Mouse (Mus musculus) CH12F3 (cell line): ENCODE results near the gene Slc25a42.

ENCODE experiments used
- in situ Hi-C: fragments of 300-500 bp; cut with MboI; formaldehyde crosslinking; loops from 2 replicates; pipeline ENCODE4 v1.14.3; 2020; ENCODE audit warnings: low sequenced_read_pairs

The Slc25a42 gene

DNA sequence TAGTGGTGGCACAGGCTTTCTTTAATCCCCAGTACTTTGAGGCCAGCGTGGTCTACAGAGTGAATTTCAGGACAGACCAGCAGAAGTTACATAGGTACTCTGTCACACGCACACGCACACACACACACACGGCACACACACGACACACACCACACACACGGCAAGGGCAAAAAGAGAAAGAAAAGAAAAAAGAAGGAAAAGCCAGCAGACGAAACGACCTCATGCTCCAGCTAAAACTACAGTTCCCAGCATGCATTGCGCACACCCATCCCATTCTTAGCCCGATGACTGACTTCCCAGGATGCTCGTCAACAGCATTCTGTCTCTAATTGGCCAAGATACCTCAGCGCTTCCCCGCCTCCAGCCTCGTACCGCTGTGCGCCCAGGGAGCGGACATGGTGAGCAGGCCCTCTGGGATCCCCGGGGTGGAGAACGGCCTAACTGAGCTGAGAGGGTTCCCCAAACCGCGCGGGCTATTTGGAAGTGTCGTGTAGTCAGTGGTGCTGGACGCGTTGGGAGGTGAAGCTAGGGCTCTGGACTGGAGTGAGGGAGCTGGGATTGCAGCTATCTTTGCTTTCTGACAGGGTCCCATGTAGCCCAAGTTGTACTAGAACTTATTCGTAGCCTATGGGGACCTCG is 39.9 kb downstream of the Slc25a42 start, which contains the start of gene Tmem161a:
Tmem161a (plus strand) TSS at position 314 of the 639 bp plus-strand sequence.
- in situ Hi-C loops, result no loop called here

DNA sequence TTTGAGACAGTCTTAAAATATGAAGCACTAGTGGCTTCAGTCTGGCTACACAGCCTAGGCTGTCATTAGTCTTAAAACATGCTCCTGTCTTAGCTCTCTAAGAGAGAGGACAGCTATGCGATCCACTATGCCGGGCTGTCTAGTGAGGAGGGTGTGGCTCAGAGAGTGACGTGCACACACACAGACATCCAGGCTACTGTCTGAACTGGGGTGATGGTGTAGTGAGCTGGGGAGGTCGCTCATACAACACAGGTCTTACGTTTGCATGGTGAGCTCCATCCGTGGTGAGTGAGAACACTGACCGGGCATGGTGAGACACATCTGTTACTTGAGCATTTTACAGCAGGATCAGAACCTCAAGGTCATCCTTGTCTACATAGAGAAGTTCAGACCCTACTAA is 40.9 kb downstream of the Slc25a42 start:
- in situ Hi-C loops, result no loop called here

DNA sequence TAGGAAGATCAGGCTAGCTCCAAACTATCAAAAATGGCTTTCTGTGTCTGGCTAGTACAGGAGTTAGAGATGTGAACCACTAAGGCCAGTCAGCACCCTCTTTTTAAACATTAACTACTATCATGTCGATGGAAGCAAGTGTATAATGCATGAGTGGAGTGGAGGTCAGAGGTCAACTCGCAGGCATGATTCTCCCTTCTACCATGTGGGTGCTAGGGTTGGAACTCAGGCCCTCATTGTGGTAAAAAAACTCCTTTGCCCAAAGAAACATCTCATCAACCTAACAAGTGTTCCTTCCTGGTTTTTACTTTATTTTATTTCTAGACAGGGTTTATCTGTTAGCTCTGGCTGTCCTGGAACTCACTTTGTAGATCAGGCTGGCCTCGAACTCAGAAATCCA is 41.4 kb downstream of the Slc25a42 start:
- in situ Hi-C loops, result no loop called here

DNA sequence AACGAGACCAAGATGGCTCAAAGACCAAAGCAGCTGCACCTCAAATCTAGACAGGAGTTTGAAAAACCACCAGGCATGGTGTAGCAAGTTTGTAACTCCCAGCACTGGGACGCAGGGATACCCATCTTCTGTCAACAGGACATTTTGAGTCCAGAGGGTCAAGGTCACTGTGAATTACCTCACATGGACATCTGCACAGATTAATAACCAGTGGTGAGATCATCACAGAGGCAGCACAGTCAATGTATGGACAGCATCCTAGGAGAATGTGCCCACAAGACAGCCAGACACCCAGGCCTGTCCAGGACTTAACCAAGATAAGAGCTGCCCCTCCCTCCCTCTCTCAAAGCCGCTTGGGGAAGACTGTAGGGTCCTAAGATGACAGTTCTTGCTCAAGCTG is 42.0 kb downstream of the Slc25a42 start:
- in situ Hi-C loops, result no loop called here

DNA sequence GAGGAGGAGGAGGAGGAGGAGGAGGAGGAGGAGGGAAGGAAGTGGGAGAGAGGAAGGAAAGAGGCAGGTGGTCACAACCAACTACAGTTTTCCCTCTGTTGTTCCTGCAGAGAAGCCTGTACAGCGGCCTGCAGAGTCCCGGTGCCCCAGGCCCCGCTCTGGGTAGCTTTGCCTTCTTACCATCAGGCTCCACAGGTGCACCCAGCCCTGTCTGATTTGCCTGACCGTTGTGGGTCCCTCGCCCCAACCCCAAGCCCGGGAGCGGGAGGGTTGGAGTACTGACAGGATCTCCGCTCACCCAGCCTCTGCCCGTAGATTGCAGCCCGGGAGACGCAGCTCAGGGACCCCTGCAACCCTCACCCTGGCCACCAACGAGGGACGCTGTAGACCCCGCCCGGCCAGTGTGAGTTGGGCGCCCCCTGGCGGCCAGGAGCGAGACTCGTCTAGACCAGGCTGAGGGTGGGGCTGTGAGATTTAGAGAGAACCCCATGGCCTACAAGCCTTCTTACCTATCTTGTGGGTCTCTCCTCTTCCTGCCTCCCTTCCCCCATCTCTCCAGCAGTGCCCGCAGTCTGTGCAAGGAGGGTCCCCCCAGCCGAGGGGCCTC is 45.5 kb downstream of the Slc25a42 start:
- in situ Hi-C loops, result no loop called here

DNA sequence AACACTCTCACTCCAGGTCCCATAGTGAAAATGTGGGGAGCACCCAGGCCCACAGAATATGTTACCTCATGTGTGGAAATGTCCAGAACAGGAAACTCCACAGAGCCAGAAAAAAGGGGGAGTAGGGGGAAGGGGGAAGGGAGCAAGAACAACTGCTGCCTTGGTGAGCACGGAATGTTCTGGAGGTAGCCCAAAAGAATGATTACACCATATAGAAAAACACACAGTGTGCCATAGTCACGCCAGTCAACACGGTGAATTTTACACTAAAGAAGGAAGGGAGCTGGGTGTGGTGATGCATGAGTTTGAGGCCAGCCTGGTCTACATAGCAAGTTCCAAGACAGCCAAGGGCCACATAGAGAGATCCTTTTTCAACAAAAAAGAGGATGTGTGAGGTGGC is 48.8 kb downstream of the Slc25a42 start:
- in situ Hi-C loops, result no loop called here

DNA sequence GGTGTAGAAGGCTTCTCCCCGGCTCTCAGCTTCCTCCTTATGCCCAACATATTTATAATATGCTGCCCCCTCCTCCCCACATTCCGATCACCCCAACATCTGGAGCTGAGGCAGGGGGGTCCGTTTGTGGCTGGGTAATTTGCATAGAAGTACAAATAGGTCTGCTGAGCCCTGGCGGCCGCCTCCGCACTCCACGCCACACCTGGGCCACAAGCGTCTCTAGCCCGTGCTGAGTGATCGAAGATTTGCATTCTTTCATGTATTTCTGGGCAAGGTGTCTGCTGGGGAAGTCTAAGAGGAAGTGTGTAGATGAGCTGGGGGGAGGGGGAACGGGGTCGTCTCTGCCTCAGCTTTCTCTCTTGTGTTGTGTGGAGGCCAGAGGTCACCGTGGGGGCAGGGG is 52.1 kb downstream of the Slc25a42 start:
- in situ Hi-C loops, result no loop called here

DNA sequence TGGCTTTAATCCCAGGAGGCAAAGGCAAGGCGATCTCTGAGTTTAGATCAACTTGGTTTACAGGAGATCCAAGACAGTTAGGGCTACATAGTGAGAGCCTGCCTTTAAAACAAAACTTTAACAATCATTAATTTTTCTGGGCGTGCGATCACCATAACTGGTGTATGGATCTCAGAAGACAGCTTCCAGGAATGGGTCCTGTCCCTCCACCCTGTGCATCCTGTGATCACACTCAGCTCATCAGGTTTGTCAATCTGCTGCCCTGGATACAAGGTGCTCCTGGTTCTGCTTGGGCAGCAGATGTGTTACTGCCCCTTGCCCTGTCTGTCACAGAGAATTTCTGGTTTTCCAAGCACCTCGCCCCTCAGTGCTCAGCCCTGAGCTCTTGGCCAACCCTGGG is 52.9 kb downstream of the Slc25a42 start:
- in situ Hi-C loops, result no loop called here

DNA sequence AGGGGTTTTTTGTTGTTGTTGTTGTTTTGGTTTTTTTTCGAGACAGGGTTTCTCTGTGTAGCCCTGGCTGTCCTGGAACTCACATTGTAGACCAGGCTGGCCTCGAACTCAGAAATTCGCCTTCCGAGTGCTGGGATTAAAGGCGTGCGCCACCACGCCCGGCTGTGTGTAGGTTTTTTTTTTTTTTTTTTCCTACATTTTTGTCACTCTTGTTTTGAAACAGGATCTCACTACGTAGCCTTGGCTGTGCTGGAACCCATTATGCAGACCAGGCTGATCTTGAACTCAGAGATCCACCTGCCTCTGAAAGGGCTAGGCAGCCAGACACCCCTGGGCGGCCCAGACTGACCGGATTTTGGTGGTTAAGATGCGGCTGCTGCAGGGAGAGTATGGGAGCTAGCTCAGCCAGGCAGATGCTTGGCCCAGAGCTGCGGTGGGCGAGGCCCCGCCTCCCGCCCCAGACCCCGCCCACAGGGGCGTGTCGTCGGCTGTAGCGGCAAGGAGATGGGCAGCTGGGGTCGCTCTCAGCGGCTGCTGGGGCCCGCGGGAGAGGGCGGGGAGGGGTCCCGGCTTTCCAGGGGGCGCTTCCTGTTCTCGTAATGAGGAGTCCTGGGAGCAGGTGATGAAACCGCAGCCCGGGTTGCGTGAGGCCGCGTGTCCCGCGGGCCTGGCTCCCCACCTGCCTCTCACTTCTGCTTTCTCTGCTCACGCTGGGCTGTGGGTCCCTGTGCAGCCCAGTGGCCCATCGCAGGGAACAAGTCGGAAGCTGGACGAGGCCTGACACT is 53.8 kb downstream of the Slc25a42 start:
- in situ Hi-C loops, result no loop called here

DNA sequence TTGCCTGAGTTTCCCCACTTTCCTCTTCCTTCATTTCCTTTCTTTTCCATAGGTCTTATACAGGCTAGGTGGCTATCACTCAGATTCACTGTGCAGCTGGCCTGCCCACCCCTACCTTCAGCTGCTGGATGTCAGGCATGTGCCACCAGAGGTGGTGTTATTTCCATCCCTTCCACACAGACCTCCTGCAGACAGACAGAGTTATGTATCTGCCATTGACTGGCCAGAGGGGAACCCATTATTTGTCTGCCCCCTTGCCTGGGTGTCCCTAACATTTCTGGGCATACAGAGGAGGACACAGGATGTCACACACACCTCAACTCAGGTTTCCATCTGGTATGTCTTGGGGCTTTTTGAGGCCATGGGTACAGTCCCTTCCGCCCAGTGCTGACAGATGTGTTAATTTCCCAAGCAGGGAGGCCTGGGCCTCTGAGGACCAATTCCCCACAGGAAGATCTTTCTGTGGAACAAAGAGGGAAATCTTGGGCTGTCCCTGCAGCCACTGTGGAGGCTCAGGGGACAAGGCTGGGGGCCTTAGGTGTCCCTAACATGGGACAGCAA is 54.8 kb downstream of the Slc25a42 start:
- in situ Hi-C loops, result no loop called here

DNA sequence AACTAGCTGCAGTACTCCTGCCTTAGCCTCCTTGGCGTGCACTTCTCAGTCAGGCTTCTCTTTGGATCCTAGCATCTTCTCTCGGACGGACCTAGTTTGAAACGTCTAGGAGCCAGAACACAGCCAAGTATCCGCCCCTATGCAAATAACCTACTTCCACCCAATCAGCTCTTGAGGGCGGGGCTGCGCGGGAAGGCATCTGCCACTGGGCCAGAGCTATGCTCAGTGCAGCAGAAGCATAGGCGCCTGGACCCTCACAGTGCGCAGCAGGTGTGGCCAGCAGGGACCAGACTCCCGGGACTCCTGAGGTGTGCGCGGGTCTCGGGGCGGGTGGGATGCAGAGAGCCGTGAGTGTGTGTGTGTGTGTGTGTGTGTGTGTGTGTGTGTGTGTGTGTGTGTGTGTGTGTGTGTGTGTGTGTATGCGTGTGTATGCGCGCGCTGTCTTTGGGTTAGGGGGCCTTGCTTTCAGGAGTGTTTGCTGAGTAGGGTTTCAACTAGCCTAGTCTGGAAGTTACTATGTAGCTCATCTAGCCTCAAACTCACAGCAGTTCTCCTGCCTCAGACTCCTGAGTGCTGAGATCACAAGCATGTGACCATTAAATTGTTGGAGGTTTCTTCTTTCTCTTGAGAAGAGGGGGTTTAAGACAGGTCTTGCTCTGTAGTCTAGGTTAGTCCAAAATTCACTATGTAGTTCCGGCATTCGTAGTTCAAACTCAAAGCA is 59.4 kb downstream of the Slc25a42 start:
- in situ Hi-C loops, result no loop called here

DNA sequence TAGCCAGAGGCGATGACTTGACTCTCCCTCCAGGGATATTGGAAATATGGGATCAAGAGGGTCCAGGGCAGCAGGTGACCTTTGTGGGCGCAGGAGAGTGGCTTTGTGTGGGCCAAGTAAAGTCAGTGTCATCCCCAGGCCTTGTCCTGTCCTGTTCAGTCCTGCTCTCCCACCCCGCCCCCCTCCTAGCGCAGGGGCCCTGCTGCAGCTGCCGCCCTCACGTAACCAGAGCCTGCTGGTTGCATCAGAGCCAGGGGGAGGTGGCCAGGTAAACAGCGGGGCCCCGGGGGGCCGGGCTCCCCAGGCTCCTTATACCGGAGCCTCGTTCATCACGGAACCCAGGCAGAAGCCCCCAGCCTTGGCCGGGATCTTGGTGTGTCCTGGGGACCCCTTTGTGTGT is 61.9 kb downstream of the Slc25a42 start:
- in situ Hi-C loops, result no loop called here

DNA sequence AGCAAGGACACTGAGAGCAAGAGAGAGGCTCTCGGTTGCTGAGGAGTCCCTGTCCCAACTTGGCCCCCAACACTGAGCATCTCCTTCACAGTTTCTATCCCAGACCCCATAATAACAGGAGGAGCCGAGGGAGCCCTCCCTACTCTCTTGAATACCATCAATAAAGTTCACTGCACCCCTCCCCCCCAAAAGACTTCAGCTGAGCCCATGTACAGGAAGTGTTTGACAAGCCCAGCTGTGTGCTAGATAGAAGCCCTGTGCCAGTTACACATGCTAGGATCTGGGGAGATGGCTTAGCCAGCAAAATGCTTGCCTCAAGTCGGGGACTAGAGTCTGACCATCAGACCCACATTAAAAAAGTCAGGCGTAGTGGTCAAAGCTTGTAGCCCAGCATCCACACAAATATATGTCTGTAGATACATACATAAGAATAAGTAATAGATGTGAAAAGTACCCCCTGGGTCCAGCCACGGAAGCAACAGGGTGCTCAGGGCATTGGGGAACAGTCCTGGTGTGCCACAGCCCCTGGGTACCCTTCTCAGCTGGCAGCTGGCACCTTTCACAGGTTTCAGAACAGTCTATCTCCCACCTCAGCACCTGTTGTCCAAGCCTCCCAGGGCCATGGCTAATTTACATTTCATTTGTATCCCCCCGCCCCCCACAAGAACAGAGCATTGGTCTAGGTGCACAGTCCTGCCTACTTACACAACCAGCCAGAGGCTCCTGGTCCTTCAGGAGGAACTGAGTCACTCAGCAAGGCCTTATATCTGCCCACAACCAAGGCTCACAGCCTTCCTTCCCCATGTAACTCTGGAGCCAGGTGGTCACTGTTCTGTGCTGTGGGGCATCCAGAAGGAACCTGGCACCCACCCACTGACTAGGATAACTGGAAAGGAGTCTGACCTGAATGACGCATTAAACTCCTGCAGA is 64.2 kb downstream of the Slc25a42 start:
- in situ Hi-C loops, result no loop called here

DNA sequence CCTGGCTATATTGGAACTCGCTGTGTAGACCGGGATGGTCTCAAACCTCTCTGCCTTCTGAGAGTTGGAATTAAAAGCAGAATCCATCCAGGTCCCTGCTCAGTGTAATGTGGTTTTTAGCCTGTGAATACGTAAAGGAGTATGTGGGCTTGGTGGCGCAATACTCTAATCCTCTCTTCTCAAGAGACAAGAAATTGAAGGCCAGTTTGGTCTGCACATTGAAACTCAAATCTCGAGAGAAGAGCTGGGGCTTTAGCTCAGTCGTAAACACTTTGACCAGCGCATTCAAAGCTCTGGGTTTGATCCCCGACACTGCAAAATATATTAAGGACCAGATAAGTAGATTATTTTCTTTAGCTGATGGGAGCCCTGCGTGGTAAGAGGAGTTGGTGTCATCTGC is 72.1 kb downstream of the Slc25a42 start:
- in situ Hi-C loops, result no loop called here

DNA sequence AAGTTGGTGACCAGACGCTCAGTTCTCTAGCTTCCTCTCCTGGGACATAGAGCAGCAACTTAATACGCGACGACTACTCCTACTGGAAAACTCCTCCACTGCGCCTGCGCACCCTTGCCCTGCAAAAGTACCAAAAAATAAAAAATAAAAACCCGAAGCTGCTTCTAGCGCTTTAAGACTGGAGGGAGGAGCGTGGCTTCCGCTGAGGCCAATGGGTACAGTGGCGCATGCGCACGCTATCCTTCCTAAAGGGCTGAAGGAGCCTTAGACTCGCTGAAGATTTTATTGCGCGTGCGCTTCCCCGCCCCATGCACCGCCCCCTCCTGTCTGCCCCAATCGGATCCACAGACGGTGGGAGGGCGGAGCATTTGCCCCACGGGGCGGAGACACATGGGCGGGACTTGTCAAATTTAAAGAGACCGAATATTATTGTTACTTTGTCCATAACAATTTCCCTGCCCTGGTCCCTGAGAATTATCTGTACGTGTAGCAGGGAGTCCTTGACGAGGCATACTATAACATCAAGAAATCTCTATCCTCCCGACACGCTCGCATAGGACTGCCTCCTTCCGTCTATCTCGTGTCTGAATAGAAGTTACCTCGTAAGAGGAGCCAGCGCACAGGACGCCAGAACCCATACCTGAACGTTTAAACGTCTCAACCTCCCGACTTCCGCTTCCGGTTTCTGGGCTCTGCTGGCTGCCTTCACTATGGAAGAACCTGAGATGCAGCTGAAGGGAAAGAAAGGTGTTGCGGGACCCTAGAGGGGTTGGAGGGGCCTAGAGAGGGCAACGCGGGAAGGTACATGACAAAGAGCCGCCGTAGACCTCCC is 72.9 kb downstream of the Slc25a42 start, which contains the start of the genes Rfxank, Borcs8 and Mef2b:
Rfxank (minus strand) TSS at position 129 of the 832 bp plus-strand sequence.
Borcs8 (plus strand) TSS at position 474 of the 832 bp plus-strand sequence.
Mef2b (plus strand) TSS at position 686 of the 832 bp plus-strand sequence.
- in situ Hi-C loops, result no loop called here

DNA sequence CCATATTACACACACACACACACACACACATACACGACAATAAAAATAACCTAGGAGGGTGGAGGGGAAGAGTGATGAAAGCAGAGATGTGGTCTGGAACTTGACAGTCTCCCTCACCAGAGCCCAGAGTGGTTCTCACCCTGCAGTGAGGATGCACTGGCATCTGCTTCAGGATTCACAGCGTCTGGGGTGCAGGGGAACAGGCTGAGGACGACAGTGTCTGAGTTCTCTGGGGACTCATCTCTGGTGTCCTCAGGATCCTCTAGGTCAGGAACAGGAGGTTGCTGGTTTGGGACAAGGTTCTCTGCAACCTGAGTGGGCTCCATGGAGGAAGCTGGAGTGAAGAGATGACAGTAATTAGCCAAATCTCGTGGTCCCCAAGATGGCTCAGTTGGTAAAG is 74.2 kb downstream of the Slc25a42 start:
- in situ Hi-C loops, result no loop called here

DNA sequence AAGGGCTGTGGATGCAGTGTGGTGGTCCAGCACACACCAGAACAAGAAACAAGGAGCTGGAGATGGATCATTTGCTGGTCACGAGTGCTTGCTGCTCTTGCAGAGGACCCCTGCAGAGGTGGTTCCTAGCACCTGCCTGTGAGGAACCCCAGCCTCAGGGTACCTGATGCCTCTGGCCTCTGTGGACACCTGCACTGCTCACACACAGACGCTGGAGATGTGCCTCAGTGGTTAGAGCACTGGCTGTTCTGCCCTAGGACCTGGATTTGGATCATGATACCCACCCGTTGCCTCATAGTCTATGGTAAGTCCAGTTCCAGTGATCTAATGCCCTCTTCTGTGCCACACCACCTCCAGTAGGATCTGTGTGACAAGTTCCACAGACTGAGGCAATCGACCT is 75.5 kb downstream of the Slc25a42 start:
- in situ Hi-C loops, result no loop called here

DNA sequence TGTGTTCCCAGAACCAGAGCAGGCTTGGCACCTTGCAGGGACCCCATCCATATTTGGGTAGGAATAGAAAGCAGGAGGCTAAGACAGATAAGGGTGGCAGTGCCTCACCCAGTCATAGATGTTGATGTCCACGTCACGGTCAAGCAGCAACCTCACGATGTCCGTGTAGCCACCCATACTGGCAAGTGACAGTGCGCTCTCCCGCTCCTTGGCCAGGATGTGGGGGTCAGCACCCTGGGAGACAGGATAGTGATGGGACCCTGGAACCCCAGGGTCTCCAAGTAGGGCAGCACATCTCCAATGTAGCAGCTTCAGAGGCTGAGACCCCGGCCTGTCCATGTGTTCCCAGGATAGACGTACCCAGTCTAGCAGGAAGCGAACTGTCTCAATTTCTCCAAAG is 77.2 kb downstream of the Slc25a42 start:
- in situ Hi-C loops, result no loop called here
